Mouse (Mus musculus): ENCODE measurements around the gene Sec61a1. TPM values are rescaled to one million over a fixed set of nuclear protein-coding genes. Genes with fewer than 3 reads are reported as not detected.

Gene Sec61a1
- total RNA-seq (2014; rRNA removed) (150 and 191 TPM in 2 replicates), polyA plus RNA-seq (2015; fragmentation: Nextera tagmentation; extraction: Ambion mirVana) (118 and 125 TPM in 2 replicates)

DNA sequence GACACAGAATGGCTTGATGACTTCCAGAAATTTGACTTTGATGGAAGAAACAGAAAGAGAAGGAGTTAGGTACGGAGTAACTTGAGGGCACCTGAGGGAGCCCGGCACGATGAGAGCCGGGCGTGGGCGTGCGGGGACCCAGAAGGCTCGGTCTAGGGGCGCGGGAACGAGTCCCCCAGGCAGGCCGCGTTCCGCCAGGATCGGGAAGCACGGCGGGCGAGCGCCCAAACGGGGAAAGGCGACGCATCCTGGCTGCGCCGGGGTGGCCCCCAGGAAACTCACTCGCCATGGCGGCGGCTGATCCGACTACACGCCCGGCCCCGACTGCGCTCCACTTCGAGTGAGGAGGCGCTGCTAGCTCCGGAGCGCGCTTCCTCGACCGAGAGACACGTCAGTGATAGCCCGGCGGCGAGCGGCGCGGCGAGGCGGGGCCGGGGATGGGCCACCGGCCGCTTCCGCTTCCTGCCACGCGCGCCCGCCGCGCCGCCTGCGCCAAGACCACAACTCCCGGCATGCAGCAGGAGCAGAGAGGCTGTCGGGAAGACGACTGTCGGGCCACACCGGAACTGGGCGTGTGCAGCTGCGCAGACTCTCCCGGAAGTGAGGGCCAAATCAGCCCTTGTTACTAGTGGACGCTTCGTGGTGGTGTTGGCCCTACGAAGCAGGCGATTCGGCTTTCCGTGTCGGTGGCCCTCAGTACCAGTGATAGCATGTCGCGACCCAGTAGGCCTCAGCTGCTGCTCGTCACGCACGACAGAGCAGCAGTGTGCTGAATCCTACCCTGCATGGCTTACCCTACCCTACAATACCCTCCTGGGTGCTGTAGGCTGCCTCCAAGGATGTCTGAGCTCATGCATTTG, at the start of gene Sec61a1:
TSS of gene Sec61a1 (minus strand) at position 502 of the 860 bp plus-strand sequence.
- Histone ChIP-seq H3K4me2 (ENCODE audit: low read depth) (peak within 1 kb of the TSS; percentile 86), H3K9ac (peak within 1 kb of the TSS; percentile 84), H3K27me3 (ENCODE audit: insufficient read depth, low read length) (no peaks in the 10 kb centered on the region), H3K9me3 (ENCODE audit: low read length) (no peaks in the 10 kb centered on the region), H3K4me1 (ENCODE audit: insufficient read depth) (peaks cover 6% of the 10 kb centered on the region; the same call in 1 of the 2 replicates), H3K4me3 (ENCODE audit: low read depth, low read length) (peak within 1 kb of the TSS; percentile 86), H3K36me3 (ENCODE audit: insufficient read depth) (peaks cover 23% of the 10 kb centered on the region), H3K27ac (ENCODE audit: low read depth, low read length) (peak within 1 kb of the TSS; percentile 90)
- TF ChIP-seq CTCF (IDR thresholded peaks at IDR 0.05; ENCODE audit: low read depth), result no peak; the same call in 1 of the 2 replicates
- whole genome bisulfite sequencing, result under 1% methylated on average over 74 of the region's 80 CpGs
- ATAC-seq (peak; percentile 98), DNase-seq (peak; percentile 97)

DNA sequence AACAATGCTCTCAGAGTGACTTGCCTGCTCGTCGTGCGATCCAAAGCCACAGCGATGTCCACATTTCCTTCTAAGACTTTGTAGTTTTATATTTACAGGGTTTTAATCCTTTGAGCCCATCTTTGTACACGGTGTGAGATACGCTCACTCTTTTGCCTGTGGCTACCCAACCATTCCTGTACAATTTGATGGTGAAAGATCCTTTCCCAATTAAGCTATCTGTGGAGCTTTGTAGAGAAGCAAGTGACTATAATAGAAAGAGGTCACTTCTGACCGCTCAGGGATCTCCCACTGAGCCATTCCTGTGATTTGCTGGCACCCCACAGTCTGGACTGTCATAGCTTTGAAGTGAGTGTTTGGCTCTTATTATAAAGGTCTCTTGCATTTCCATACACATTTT, 48.0 kb upstream of the Sec61a1 start:
- Histone ChIP-seq H3K4me1 (ENCODE audit: insufficient read depth) (no peaks in the 10 kb centered on the region), H3K9me3 (ENCODE audit: low read length) (no peaks in the 10 kb centered on the region), H3K36me3 (ENCODE audit: insufficient read depth) (no peaks in the 10 kb centered on the region), H3K27me3 (ENCODE audit: insufficient read depth, low read length) (peaks cover 4% of the 10 kb centered on the region), H3K4me2 (ENCODE audit: low read depth) (no peak overlapping the region), H3K4me3 (ENCODE audit: low read depth, low read length) (no peak overlapping the region), H3K27ac (ENCODE audit: low read depth, low read length) (no peak overlapping the region), H3K9ac (no peak overlapping the region)
- ATAC-seq (no peak), DNase-seq (no peak)
- 17% methylated on average over 7 of the region's 7 CpGs for WGBS
- no peak for TF ChIP-seq CTCF (IDR thresholded peaks at IDR 0.05; ENCODE audit: low read depth)

DNA sequence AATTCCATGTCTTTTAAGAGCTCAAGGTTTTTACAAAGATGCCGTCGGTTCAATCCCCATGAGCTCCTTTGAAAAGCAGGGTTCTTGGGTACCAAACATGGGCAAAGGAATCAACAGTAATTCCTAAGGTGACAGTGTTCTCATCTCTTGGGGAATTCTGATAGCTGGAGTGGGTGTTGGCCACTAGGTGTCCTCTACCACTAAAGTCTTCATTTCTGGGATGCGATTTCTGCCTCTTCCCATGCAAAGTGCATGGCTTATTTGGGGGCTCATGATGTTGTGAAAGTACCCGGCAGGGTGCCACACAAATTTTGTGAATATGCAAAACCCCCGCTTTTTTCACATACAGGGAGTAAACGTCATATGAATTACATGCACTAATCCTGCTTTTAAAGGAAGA, 46.3 kb upstream of the Sec61a1 start:
- Histone ChIP-seq H3K9ac (no peak overlapping the region), H3K4me1 (ENCODE audit: insufficient read depth) (no peaks in the 10 kb centered on the region), H3K27ac (ENCODE audit: low read depth, low read length) (no peak overlapping the region), H3K4me2 (ENCODE audit: low read depth) (no peak overlapping the region), H3K4me3 (ENCODE audit: low read depth, low read length) (no peak overlapping the region), H3K9me3 (ENCODE audit: low read length) (no peaks in the 10 kb centered on the region), H3K36me3 (ENCODE audit: insufficient read depth) (no peaks in the 10 kb centered on the region), H3K27me3 (ENCODE audit: insufficient read depth, low read length) (peaks cover 4% of the 10 kb centered on the region)
- peak; percentile 76 for TF ChIP-seq CTCF (IDR thresholded peaks at IDR 0.05; ENCODE audit: low read depth)
- DNase-seq (peak; percentile 48), ATAC-seq (0 out of 2 replicates have a peak, but pooled peaks have one; percentile 38)
- 35% methylated on average over 6 of the region's 6 CpGs for WGBS

DNA sequence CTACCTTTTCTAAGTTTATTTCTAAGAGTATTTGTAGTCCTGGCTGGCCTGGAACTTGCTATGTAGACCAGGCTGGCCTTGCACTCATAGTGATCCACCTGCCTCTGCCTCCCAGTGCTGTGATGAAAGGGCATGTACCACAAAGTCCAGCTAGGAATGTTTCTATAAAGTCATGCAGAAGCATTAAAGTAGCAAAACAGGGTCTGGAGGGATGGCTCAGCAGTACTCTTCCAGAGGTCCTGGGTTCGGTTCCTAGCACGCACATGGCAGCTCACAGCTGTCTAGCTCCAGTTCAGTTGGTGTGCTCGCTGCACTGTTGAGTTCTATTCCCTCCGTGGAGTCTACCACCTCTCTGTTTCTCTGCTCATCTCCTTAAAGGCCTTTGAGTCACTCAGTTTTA, 41.5 kb upstream of the Sec61a1 start:
- H3K4me3 ChIP-seq (ENCODE audit: low read depth, low read length), result no peak overlapping the region
- peaks cover 4% of the 10 kb centered on the region; the same call in 1 of the 2 replicates for H3K27me3 ChIP-seq (ENCODE audit: insufficient read depth, low read length)
- no peaks in the 10 kb centered on the region for H3K9me3 ChIP-seq (ENCODE audit: low read length)
- no peak overlapping the region for H3K27ac ChIP-seq (ENCODE audit: low read depth, low read length)
- no peak overlapping the region for H3K4me2 ChIP-seq (ENCODE audit: low read depth)
- H3K36me3 ChIP-seq (ENCODE audit: insufficient read depth), result no peaks in the 10 kb centered on the region
- H3K9ac ChIP-seq, result no peak overlapping the region
- H3K4me1 ChIP-seq (ENCODE audit: insufficient read depth), result no peaks in the 10 kb centered on the region
- ATAC-seq (no peak), DNase-seq (no peak)
- 89% methylated on average over 4 of the region's 4 CpGs for WGBS
- no peak for TF ChIP-seq CTCF (IDR thresholded peaks at IDR 0.05; ENCODE audit: low read depth)

DNA sequence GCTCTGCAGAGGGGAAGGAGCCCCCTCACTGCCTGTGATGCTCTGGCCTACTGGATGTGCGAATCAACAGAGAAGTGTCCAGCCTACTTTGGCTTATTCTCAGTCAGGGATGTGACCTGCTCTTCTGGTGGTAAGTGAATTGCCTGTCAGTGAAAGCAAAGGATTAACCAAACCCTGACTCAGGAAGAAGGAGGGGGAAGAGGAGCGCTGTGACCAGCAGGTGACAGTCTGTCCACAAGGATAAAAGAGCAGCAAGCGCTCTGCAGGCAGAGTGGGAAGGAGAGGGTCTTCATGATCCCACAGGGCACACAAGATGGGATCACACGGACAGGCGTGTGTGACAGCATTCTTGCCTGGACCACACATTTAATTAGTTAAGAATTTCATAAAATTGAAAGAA, 41.0 kb upstream of the Sec61a1 start:
- Histone ChIP-seq H3K27ac (ENCODE audit: low read depth, low read length) (no peak overlapping the region), H3K9me3 (ENCODE audit: low read length) (no peaks in the 10 kb centered on the region), H3K27me3 (ENCODE audit: insufficient read depth, low read length) (peaks cover 2% of the 10 kb centered on the region; the same call in 1 of the 2 replicates), H3K4me3 (ENCODE audit: low read depth, low read length) (no peak overlapping the region), H3K9ac (no peak overlapping the region), H3K4me1 (ENCODE audit: insufficient read depth) (no peaks in the 10 kb centered on the region), H3K36me3 (ENCODE audit: insufficient read depth) (no peaks in the 10 kb centered on the region), H3K4me2 (ENCODE audit: low read depth) (no peak overlapping the region)
- DNase-seq, result no peak
- WGBS, result 30% methylated on average over 5 of the region's 5 CpGs
- peak; percentile 29; the same call in 1 of the 2 replicates for ATAC-seq
- peak; percentile 63 for TF ChIP-seq CTCF (IDR thresholded peaks at IDR 0.05; ENCODE audit: low read depth)

DNA sequence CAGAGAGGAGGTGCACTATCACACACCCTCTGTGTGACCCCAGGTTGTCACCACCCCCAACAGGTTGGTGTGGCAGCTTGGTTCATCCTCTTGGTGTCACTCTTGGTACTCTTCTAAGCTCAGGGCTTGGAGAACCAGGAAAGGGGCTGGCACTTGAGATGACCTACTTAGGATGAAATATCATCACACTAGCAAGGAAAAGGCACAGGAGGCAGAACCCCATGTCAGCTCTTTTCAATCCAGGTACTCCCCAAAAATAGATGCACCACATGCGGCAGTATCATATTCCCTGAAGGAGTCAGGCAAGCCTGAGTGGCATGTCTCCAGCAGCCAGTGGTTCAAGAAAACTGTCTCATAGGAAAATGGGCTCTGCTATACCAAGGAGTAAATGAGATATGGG, 39.4 kb upstream of the Sec61a1 start:
- Histone ChIP-seq H3K9ac (no peak overlapping the region), H3K36me3 (ENCODE audit: insufficient read depth) (no peaks in the 10 kb centered on the region), H3K27me3 (ENCODE audit: insufficient read depth, low read length) (no peaks in the 10 kb centered on the region), H3K27ac (ENCODE audit: low read depth, low read length) (no peak overlapping the region), H3K4me2 (ENCODE audit: low read depth) (no peak overlapping the region), H3K4me3 (ENCODE audit: low read depth, low read length) (no peak overlapping the region), H3K4me1 (ENCODE audit: insufficient read depth) (no peaks in the 10 kb centered on the region), H3K9me3 (ENCODE audit: low read length) (no peaks in the 10 kb centered on the region)
- ATAC-seq, result peak; percentile 69
- 78% methylated on average over 1 of the region's 1 CpGs for WGBS
- TF ChIP-seq CTCF (IDR thresholded peaks at IDR 0.05; ENCODE audit: low read depth), result peak; percentile 48; the same call in 1 of the 2 replicates
- no peak for DNase-seq

DNA sequence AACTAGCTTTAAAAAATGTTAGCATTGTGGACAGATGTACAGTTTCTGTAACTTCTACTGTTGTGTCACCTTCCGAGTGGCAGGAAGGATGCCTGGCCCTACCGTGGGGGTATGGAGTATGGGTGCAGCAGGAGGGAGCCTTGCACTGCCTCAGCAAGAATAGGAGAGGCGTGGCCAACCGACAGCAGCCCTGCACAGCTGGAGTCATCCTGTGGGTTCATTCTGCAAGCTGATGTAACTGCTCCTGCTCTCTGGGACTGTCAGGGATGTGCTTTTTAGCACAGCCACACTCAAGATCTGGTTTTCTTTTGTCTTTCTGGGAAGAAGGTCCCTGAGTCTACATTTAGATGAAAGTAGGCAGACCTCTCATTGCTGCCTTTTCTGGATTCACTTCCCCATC, 38.8 kb upstream of the Sec61a1 start:
- 13% methylated on average over 4 of the region's 4 CpGs for WGBS

More for the DNA sequence above, 38.8 kb upstream of the Sec61a1 start:
- H3K4me2 ChIP-seq (ENCODE audit: low read depth), result no peak overlapping the region
- no peak overlapping the region for H3K27ac ChIP-seq (ENCODE audit: low read depth, low read length)
- TF ChIP-seq CTCF (IDR thresholded peaks at IDR 0.05; ENCODE audit: low read depth), result no peak
- H3K9me3 ChIP-seq (ENCODE audit: low read length), result no peaks in the 10 kb centered on the region
- DNase-seq (no peak), ATAC-seq (no peak; the same call in 1 of the 2 replicates)
- no peak overlapping the region for H3K9ac ChIP-seq
- H3K36me3 ChIP-seq (ENCODE audit: insufficient read depth), result no peaks in the 10 kb centered on the region
- H3K4me3 ChIP-seq (ENCODE audit: low read depth, low read length), result no peak overlapping the region
- no peaks in the 10 kb centered on the region for H3K27me3 ChIP-seq (ENCODE audit: insufficient read depth, low read length)
- H3K4me1 ChIP-seq (ENCODE audit: insufficient read depth), result no peaks in the 10 kb centered on the region
